Mouse (Mus musculus) stomach, embryonic 16.5 days (tissue): ENCODE measurements around the gene Cenpq. TPM values are rescaled to one million over a fixed set of nuclear protein-coding genes. Genes with fewer than 3 reads are reported as not detected.

ENCODE experiments used
- ATAC-seq: fragments of 200-750 bp; cut with Nextera tagmentation; 2 replicates; pipeline ENCODE4 v1.8.0; 2017; ENCODE audit warnings: moderate number of reproducible peaks, moderate TSS enrichment; ENCODE audit not compliant: insufficient read depth, low FRiP score
- H3K27ac ChIP-seq: fragments of 300-500 bp; sonication (generic); 2 replicates; pipeline ENCODE4 v1.5.1; 2014; ENCODE audit warnings: low read length
- H3K27me3 ChIP-seq: fragments of 300-500 bp; sonication (generic); 2 replicates; pipeline ENCODE4 v1.6.1; 2014; ENCODE audit warnings: low read length, control low read depth, mixed read lengths; ENCODE audit not compliant: control insufficient read depth, insufficient read depth
- H3K36me3 ChIP-seq: fragments of 300-500 bp; sonication (generic); 2 replicates; pipeline ENCODE4 v1.6.1; 2014; ENCODE audit warnings: low read length; ENCODE audit not compliant: control insufficient read depth, insufficient read depth
- H3K4me1 ChIP-seq: fragments of 300-500 bp; sonication (generic); 2 replicates; pipeline ENCODE4 v1.6.1; 2014; ENCODE audit warnings: low read length, control low read depth, mixed read lengths; ENCODE audit not compliant: control insufficient read depth, insufficient read depth
- H3K4me2 ChIP-seq: fragments of 300-500 bp; sonication (generic); 2 replicates; pipeline ENCODE4 v1.6.1; 2014; ENCODE audit warnings: low read depth, low read length, mixed read lengths
- H3K4me3 ChIP-seq: fragments of 300-500 bp; sonication (generic); replicated peaks from 2 replicates; pipeline ENCODE4 v1.5.1; 2014; ENCODE audit warnings: mild to moderate bottlenecking, low read length
- H3K9ac ChIP-seq: fragments of 300-500 bp; sonication (generic); 2 replicates; pipeline ENCODE4 v1.6.1; 2014; ENCODE audit warnings: low read length
- H3K9me3 ChIP-seq: fragments of 300-500 bp; sonication (generic); replicated peaks from 2 replicates; pipeline ENCODE4 v1.6.1; 2016; ENCODE audit warnings: low read length, control low read depth; ENCODE audit not compliant: control insufficient read depth
- WGBS: fragments of 180-500 bp; shearing (Covaris S2); extraction: QIAGEN DNeasy Blood & Tissue Kit; methylation state at CpG from one replicate; pipeline ENCODE4 v1.1.7; 2014; 5-methylcytosine and 5-hydroxymethylcytosine counted together
- polyA plus RNA-seq: library from polyadenylated mRNA; unstranded; fragments of >200 nt; fragmentation: Nextera tagmentation; extraction: Ambion mirVana; gene quantifications from 2 replicates; pipeline ENCODE4 v1.2.1, GENCODE M21; 2015

Gene Cenpq
- polyA plus RNA-seq, 1 experiment from 2014 or later, result 18.6 TPM

- no peak for ATAC-seq
- Histone ChIP-seq H3K4me3 (no peak overlapping the region), H3K9ac (no peak overlapping the region), H3K27me3 (no peaks in the 10 kb centered on the region), H3K4me1 (no peaks in the 10 kb centered on the region), H3K9me3 (no peaks in the 10 kb centered on the region), H3K4me2 (no peak overlapping the region), H3K36me3 (no peaks in the 10 kb centered on the region), H3K27ac (no peak overlapping the region)
- 51% methylated on average over 4 of the region's 4 CpGs for WGBS
Observed at GRCm38 (mm10) chr17:40899783-40900363, 35.0 kb downstream of the Cenpq start.

- no peaks in the 10 kb centered on the region for H3K9me3 ChIP-seq
- no peaks in the 10 kb centered on the region for H3K4me1 ChIP-seq
- no peaks in the 10 kb centered on the region for H3K27me3 ChIP-seq
- H3K36me3 ChIP-seq, result no peaks in the 10 kb centered on the region
- H3K9ac ChIP-seq, result no peak overlapping the region
- ATAC-seq, result no peak
- WGBS, result 57% methylated on average over 1 of the region's 1 CpGs
- no peak overlapping the region for H3K4me2 ChIP-seq
- no peak overlapping the region for H3K4me3 ChIP-seq
- H3K27ac ChIP-seq, result no peak overlapping the region
Observed at GRCm38 (mm10) chr17:40896863-40897262, 38.0 kb downstream of the Cenpq start.

GRCm38 (mm10) chr17:40887849-40888536 lies 46.9 kb downstream of the Cenpq start:
- no peaks in the 10 kb centered on the region for H3K36me3 ChIP-seq
- H3K4me1 ChIP-seq, result no peaks in the 10 kb centered on the region
- H3K4me3 ChIP-seq, result no peak overlapping the region
- no peaks in the 10 kb centered on the region for H3K27me3 ChIP-seq
- H3K9me3 ChIP-seq, result no peaks in the 10 kb centered on the region
- 79% methylated on average over 4 of the region's 4 CpGs for WGBS
- no peak overlapping the region for H3K9ac ChIP-seq
- no peak for ATAC-seq
- no peak overlapping the region for H3K27ac ChIP-seq
- no peak overlapping the region for H3K4me2 ChIP-seq

GRCm38 (mm10) chr17:40885155-40885554 lies 49.7 kb downstream of the Cenpq start:
- H3K36me3 ChIP-seq, result no peaks in the 10 kb centered on the region
- H3K27ac ChIP-seq, result no peak overlapping the region; the same call in 1 of the 2 replicates
- 66% methylated on average over 4 of the region's 4 CpGs for WGBS
- no peaks in the 10 kb centered on the region for H3K4me1 ChIP-seq
- H3K27me3 ChIP-seq, result no peaks in the 10 kb centered on the region
- no peak overlapping the region for H3K4me3 ChIP-seq
- no peaks in the 10 kb centered on the region for H3K9me3 ChIP-seq
- 0 out of 2 replicates have a peak, but pooled peaks have one; percentile 48 for ATAC-seq
- H3K9ac ChIP-seq, result no peak overlapping the region
- H3K4me2 ChIP-seq, result no peak overlapping the region

- Histone ChIP-seq H3K27ac (no peak overlapping the region), H3K4me2 (no peak overlapping the region), H3K4me3 (no peak overlapping the region), H3K9ac (no peak overlapping the region), H3K4me1 (no peaks in the 10 kb centered on the region), H3K9me3 (no peaks in the 10 kb centered on the region), H3K27me3 (no peaks in the 10 kb centered on the region), H3K36me3 (no peaks in the 10 kb centered on the region)
- ATAC-seq, result no peak
- 74% methylated on average over 6 of the region's 6 CpGs for WGBS
Observed at GRCm38 (mm10) chr17:40882172-40882571, 52.7 kb downstream of the Cenpq start.

GRCm38 (mm10) chr17:40879924-40880691 lies 54.7 kb downstream of the Cenpq start, which contains the start of gene 9130008F23Rik:
9130008F23Rik (minus strand) TSS chr17:40880559.
- no peaks in the 10 kb centered on the region for H3K9me3 ChIP-seq
- H3K27ac ChIP-seq, result peak within 1 kb of the TSS; percentile 87
- peak; percentile 87 for ATAC-seq
- under 1% methylated on average over 40 of the region's 40 CpGs for WGBS
- no peaks in the 10 kb centered on the region for H3K4me1 ChIP-seq
- peak within 1 kb of the TSS; percentile 78 for H3K9ac ChIP-seq
- H3K36me3 ChIP-seq, result no peaks in the 10 kb centered on the region
- H3K27me3 ChIP-seq, result no peaks in the 10 kb centered on the region
- peak within 1 kb of the TSS; percentile 82 for H3K4me3 ChIP-seq
- H3K4me2 ChIP-seq, result peak within 1 kb of the TSS; percentile 63

- no peaks in the 10 kb centered on the region for H3K36me3 ChIP-seq
- ATAC-seq, result no peak
- no peaks in the 10 kb centered on the region for H3K9me3 ChIP-seq
- peak overlapping the region; percentile 78 for H3K9ac ChIP-seq
- WGBS, result 15% methylated on average over 6 of the region's 6 CpGs
- H3K4me2 ChIP-seq, result peak overlapping the region; percentile 63
- H3K27me3 ChIP-seq, result no peaks in the 10 kb centered on the region
- 0 out of 2 replicates have a peak overlapping the region, but pooled peaks have one; percentile 87 for H3K27ac ChIP-seq
- H3K4me3 ChIP-seq, result peak overlapping the region; percentile 82
- H3K4me1 ChIP-seq, result no peaks in the 10 kb centered on the region
Observed at GRCm38 (mm10) chr17:40879528-40879923, 55.3 kb downstream of the Cenpq start.

- no peaks in the 10 kb centered on the region for H3K27me3 ChIP-seq
- peak overlapping the region; percentile 55 for H3K9ac ChIP-seq
- 37% methylated on average over 3 of the region's 3 CpGs for WGBS
- no peaks in the 10 kb centered on the region for H3K9me3 ChIP-seq
- H3K27ac ChIP-seq, result no peak overlapping the region
- no peak for ATAC-seq
- H3K4me1 ChIP-seq, result no peaks in the 10 kb centered on the region
- H3K4me2 ChIP-seq, result peak overlapping the region; percentile 63
- H3K4me3 ChIP-seq, result peak overlapping the region; percentile 82
- H3K36me3 ChIP-seq, result no peaks in the 10 kb centered on the region
Observed at GRCm38 (mm10) chr17:40877741-40878140, 57.1 kb downstream of the Cenpq start.

- Histone ChIP-seq H3K9me3 (no peaks in the 10 kb centered on the region), H3K4me1 (no peaks in the 10 kb centered on the region), H3K27ac (no peak overlapping the region), H3K4me2 (no peak overlapping the region), H3K36me3 (no peaks in the 10 kb centered on the region), H3K9ac (no peak overlapping the region), H3K4me3 (no peak overlapping the region), H3K27me3 (no peaks in the 10 kb centered on the region)
- no peak for ATAC-seq
- 81% methylated on average over 1 of the region's 1 CpGs for WGBS
Observed at GRCm38 (mm10) chr17:40875568-40875967, 59.3 kb downstream of the Cenpq start.
